Mouse (Mus musculus): ENCODE results near the gene Rrp1b.
A peak's percentile ranks its signal among the peaks of the same experiment; 100 is the strongest.
"Not testable (repeated sequence)": the region's sequence is repeated elsewhere in the genome, so short reads cannot be mapped to it uniquely, and the experiment has no call there.

Rrp1b gene

DNA sequence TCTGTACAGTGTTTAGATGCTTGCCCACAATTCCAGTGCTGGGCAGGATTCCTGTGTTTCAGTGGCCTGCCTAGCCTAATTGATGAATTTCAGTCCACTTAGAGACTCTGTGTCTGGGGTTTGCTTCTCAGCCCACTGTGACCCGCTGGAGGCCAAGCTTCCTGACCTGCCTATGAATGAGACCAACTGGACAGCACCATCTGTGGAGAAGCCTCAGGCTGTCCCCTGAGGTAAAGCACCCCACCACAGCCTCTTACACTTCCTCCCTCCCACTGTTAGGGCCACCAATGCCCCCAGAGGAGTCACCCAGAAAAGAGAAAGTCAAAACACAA lies 55.1 kb downstream of the Rrp1b start:
- no peak for DNase-seq (ENCODE audit: low read depth, low spot score)

DNA sequence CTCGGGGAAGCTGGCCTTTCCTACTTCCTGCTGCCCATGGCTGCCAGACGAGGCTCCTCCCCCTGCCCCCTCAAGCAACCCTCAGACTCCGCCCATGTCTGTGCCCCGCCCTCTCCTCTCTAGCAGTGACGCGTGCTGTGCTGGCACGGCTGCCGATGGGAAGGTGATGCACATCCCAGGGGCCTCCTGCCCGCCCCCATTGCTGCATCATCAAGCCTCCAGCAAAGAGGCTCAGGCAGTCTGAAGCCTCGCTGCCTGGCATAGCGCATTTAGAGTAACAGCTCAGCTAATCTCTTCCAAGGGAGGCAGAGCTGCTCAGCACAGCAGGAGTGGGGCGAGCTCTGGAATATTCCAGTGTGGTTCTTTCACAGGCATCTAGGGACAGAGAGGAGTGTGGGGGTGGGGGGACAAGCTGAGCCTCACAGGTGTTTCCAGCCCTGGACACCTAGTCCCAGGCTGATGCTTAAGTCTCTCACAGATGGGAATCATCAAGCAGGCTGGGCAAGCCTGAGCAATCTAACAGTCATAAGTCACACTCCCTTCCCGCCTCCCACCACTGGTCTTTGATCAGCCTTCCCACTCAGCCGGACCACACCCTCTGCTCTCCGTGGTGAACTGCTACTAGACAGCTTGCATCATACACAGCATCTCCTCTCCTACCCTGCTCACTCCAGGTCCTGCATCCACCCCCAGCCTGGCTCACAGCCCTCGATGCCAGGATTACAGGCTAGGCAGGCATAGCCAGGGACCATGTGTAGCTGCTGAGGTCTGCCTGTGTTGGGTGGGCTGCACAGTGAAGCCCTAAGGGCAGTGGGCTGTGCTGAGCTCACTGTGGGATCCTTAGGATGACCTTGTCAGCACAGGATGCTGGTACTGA lies 55.7 kb downstream of the Rrp1b start:
- DNase-seq (ENCODE audit: low read depth, low spot score), result peak; percentile 72

DNA sequence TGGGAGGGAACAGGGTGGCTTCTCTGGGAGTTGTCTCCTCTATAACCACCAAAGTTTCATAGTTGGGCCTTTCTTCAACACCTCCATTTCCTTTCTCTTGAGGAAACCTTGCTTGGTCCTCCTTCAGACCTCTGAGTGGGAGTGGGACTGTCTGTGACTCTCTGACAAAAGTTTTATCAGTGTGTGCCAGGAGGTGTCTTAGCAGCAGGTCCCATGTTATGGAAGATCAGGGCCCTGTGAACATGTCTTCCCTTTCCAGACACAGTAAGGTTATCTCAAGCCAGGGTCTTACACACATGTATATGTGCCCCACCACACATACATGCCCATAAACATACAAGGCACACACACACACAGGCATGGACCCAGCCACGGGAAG lies 56.3 kb downstream of the Rrp1b start:
- DNase-seq (ENCODE audit: low read depth, low spot score), result no peak

DNA sequence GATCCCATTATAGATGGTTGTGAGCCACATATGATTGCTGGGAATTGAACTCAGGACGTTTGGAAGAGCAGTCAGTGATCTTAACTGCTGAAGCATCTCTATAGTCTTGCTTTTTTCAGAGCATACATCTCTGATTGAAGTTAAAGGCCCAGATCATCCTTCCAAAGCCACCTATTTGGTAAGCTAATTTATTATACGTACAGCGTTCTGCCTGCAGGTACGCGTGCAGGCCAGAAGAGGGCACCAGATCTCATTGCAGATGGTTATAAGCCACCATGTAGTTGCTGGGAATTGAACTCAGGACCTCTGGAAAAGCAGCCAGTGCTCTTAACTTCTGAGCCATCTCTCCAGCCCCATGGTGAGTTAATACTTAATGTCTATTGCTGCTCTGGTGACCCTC lies 57.0 kb downstream of the Rrp1b start:
- no peak for DNase-seq (ENCODE audit: low read depth, low spot score)

DNA sequence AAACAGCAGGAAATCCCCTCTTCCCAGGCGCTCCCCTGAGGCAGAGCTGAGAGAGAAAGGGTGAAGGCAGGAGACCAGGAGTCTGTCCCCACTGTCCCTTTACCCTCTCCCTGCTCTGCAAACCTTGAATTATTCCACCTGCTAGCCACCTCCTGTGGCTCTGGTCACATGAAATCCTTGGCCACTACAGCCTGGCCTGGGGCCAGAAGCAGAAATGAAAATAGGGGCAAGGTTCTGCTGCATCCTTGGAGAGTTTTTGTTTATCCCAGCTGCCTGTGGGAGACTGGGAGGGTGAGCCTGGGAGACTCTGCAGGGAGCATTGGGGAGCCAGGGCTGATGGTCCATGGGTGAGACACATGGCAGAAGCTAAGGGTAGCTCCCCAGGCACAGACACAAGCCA lies 61.8 kb downstream of the Rrp1b start:
- no peak for DNase-seq (ENCODE audit: low read depth, low spot score)

DNA sequence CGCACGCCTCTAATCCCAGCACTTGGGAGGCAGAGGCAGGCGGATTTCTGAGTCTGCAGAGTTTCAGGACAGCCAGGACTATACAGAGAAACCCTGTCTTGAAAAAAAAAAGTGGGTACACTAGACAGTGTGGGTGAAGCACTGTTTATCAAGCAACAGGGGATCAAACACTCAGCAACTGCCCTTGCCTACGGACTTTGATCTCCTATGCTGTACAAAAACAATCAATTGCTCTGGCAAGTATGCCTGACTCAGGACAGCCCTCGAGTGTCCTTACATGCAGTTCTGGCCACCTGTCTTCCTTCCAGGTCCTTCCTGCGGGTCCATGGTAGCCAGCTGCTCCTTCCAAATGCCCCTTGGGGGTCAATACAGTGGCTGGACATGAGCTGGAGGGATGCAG lies 63.0 kb downstream of the Rrp1b start:
- not testable (repeated sequence) for DNase-seq (ENCODE audit: low read depth, low spot score)

DNA sequence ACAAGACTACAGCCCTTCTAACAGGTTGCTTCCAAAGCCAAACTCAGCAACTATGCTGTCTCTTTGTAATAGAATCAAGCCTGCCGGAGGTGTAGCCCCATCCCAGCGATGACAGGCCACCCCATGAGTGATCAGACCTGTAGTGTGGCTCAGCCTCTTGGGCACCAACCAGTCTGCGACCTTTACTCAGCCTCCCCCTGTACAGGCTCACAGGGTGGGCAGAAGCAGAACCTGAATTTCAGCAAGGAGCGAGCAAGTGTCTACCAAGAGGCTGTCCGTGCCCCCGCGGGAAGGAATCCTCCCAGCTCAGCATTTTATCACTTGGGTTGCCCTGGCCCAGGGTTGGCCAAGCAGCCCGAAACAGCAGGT lies 63.7 kb downstream of the Rrp1b start:
- no peak for DNase-seq (ENCODE audit: low read depth, low spot score)

DNA sequence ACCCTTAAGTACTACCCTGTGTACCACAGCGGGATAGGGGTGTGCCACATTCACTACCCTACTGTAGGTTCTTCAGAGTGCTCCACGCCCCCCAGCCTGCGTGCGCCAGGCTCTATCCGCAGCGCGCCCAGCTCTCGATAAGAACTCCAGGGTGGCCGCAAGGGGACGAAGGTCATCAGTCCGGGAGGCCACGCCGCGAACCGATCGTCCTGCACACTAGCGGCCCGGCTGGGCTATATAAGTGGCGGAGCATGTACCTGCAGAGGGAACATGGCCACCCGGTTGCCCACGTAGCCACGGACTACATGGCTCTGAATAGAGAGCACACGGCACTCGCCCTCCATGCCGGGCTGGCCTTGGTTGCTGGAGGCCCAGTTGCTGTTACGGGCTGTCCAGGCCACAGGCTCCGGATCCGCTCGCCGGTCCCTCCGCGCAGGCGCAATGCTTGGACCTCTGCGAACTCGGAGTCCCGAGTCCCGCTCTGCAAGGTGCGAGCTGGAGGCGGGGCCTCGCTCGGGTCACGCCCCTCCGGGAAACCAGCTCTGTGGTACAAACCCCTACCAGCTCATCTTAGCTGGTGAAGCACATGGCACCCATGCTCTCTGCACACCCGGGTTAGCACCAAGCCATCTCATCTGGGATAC lies 64.2 kb downstream of the Rrp1b start:
- DNase-seq (ENCODE audit: low read depth, low spot score), result peak; percentile 73

DNA sequence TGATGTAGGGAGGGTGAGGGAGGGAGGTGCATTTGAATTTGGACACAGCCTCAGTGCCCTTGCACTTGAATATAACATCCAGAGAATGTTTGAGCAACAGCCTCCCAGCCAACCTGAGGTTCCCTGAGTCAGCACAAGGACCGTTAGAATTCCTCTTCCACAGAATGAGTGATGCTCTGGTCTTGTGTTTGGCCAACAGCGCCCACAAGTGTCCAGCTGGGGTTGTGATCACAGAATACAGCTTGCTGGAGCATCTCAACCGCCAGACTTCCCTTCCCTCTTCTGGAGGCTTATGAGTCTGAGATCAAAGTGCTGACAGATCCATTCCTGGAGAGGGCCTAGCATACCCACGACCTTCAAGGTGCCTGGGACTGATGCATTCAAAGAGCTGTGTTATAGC lies 67.2 kb downstream of the Rrp1b start:
- DNase-seq (ENCODE audit: low read depth, low spot score), result no peak

DNA sequence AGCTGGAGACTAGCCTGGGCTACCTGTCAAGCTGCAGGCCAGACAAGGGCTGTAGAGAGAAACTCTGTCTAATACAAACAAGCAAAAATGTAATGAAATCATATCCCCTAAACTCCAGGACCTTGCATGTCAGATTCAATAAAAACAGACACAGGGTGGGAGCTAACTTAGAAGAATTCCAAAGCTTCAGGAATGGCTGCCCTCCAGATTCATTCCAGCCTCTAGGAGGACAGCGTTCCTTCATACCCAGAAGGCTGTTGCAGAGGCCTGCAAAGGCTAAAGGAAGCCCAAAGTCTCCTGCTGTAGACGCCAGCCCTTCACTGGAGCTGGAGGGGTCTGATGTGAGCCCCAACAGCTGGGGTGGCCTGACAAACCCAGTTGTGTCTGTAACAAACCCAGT lies 70.5 kb downstream of the Rrp1b start:
- no peak for DNase-seq (ENCODE audit: low read depth, low spot score)

DNA sequence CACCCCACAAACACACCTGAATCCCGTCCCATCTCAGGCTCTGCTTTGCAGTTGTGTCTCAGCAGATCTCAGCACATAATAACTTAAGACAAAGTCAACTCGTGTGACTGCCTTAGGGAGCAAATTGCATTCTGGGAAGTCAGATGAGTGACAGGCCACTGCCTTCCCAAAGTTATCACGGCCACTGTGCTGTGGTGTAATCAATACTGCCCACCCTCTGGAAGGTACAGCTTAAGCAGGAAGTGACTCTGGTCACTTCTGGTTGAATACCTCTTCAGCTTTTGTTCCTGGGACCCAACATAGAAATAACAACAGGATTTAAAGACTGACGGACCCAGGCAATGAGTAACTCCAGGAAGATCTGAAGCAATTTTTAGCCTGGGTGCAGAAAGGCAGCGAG lies 72.0 kb downstream of the Rrp1b start:
- DNase-seq (ENCODE audit: low read depth, low spot score), result no peak

DNA sequence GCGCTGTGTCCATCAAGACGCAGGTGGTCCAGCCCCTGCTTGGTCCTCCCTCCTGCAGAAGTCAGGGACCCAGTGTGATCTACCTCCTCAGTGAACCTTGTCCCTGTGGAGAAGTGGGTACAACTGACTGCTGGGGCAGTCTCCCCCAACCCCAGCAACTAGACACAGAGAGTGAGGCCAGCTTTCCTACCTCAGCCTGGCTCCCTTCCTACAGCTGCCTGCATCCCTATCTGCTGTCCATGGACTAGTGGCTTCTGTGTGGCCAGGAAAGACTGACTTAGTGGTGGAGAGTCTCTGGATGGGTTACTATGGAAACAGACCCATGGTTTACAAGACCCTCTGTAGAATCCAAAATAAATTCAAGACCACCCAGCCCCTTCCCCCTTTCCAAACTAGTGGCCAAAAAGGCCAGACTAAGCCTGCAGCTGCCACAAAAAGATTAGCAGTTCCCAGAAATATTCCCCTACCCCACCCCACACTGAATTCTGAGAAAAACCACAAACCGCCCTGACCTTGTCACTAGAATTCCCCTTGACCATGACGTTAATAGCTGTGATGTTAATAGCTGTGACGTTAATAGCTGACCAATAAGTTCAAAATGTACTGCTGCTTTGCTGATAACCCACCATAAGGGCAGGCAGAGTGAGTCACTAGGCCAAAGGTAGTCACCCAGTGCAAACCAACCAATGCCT lies 72.6 kb downstream of the Rrp1b start:
- not testable (repeated sequence) for DNase-seq (ENCODE audit: low read depth, low spot score)

DNA sequence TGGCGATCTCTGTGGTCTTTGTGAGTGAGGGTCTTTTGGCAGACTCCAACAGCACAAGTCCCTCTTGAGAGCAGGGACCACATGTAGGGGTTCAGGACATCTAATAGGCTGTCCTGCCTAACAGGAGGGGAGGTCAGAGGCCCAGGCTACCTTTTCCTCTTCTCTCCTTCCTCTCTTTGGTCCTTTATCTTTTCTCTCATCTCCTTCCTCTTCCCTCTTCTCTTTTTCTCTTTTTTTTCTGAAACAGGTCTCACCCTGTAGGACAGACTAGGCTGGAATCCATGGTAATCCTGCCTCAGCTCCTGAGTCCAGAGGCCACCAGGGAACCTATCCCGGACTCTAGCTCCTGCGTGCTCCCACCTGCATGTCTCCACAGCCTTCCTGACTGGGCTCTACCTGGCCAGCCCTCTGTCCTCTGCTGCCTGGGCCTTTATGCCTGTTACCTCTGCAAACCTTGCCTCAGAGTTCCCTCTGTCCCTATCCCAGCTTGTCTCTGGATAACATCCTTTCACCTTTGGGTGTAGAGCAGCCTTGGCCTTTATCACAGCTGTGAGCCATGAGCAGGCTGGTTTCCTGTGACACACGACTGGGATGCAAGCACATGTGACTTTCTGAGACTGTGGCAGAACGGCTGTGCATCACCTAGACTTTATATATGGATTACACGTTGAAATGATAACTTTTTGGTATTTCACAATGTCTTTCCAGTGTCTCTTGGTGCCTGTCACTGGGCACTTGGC lies 73.5 kb downstream of the Rrp1b start:
- no peak for DNase-seq (ENCODE audit: low read depth, low spot score)

DNA sequence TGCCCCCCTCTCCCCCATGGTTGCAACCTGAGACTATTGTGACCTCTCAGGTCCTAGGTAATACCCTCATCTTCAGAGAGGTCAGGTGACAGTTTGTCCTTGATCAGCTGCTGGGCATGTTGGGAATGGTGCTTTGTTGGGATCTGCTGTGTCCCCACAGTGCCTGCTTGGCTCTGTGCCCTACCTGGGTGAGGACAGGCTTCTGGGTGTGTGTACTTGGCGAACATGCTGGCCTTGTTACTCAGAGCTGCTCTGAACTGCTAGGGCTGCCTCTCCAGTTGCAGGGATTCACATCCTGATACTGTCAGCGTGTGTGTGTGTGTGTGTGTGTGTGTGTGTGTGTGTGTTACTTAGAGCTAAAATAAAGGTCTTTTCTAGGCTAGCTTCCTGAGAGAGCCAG lies 74.5 kb downstream of the Rrp1b start:
- DNase-seq (ENCODE audit: low read depth, low spot score), result no peak

DNA sequence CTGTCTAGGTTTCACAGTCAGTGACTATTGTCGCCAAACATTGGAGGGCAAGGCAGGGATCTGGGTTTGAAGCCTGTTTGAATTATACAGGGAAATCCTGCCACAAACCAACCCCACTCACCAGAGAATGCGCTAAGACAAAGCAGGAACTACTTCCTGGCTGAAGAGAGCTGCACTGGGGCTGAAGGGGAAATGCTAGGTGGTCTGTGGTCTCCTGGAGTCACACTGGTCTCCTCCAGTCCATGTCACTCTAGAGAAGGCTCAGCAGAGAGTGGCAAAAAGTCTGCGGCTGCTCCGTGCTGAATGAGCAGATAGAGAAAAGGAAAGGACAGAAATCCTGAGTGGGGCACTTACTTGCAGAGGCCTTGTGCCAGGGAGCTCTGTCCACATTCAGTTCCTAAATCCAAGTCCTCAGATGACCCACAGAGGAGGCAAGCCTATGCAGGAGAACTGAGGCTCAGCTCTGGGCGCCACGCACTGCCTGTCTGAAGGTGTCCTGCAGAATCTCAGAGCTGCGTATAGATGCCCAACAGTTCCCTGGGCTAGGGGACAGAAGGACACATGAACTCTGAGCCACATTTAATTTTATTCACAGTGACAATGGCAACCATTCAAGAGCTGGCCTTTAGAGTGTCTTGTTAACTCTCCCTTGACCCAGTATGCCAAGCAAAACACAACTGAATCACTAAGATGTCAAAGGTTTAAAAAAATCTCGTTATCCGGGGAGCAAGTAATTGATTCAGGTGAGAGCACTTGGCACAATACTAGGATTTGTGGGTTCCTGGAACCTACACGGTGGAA lies 75.3 kb downstream of the Rrp1b start:
- no peak for DNase-seq (ENCODE audit: low read depth, low spot score)

All from forelimb bud, embryonic 11.5 days (tissue).